Mouse (Mus musculus): Measurements from ENCODE around the gene Rgs5.

Rgs5 gene

GRCm38 (mm10) chr1:169726319-169726718 is 71.0 kb downstream of the Rgs5 start:
- DNase-seq (ENCODE audit: low spot score in 2 of 2): no peak

- no peak for DNase-seq (ENCODE audit: low spot score in 2 of 2)
Measured at GRCm38 (mm10) chr1:169730599-169731100, 75.3 kb downstream of the Rgs5 start.

- DNase-seq (ENCODE audit: low spot score in 2 of 2): no peak
Measured at GRCm38 (mm10) chr1:169736139-169736538, 80.8 kb downstream of the Rgs5 start.

- DNase-seq (ENCODE audit: low spot score in 2 of 2): no peak
Measured at GRCm38 (mm10) chr1:169737231-169737630, 81.9 kb downstream of the Rgs5 start.

- DNase-seq (ENCODE audit: low spot score in 2 of 2): no peak
Measured at GRCm38 (mm10) chr1:169741147-169741546, 85.8 kb downstream of the Rgs5 start.

All from spleen, postnatal 14 days (tissue).